Mouse (Mus musculus) G1E-ER4 (cell line): Measurements from ENCODE around the gene Selenov. TPM values are rescaled to one million over a fixed set of nuclear protein-coding genes. Genes with fewer than 3 reads are reported as not detected.

ENCODE experiments used
- GATA1 ChIP-seq: IDR thresholded peaks from one replicate; pipeline ENCODE4 v1.8.0; 2012; ENCODE audit warnings: low read length, inconsistent platforms
- polyA plus RNA-seq: library from polyadenylated mRNA; stranded (reverse); fragments of >175 nt; gene quantifications from 2 replicates; pipeline ENCODE4 v1.2.3, GENCODE M21; 2012

Selenov gene
- polyA plus RNA-seq, 1 experiment, result not detected

DNA sequence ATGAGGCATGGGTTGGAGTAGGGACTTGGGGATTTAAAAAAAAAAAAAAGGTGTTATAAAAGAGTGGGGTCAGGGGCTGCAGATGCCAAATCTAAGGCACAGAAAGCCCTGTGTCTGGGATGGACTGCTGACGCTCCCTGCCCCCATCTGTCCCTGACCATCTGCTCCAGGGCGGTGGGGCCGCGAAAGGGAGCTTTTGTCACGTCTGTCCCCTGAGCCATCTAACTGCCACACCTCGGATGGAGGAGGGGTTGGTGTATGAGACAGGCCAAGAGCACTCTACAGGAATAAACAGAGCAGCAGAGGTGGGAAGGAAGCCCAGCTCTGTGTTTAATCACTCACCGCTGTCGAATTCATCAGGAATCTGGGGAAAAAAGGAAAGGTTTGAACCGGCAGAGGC is 18.8 kb upstream of the Selenov start:
- TF ChIP-seq GATA1, result no peak

DNA sequence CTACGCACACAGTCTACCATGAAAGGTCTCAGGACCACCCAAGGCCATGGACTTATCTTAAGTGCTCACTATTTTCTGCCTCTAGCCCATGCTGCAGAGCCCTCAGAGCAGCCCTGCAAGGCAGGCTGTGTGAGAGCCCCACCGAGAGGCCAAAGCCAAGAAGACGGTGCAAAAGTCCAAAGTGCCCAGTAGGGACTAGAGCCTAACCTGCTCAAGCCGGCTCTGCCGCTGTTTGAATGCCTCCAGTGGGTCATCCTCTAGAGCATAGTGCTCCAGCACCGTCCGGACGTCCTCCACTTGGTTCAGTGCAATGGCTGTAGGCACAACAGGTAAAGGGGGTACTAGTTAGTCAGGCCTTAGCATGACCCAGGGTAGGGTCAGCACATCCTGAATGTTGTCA is 15.2 kb upstream of the Selenov start:
- no peak for TF ChIP-seq GATA1

DNA sequence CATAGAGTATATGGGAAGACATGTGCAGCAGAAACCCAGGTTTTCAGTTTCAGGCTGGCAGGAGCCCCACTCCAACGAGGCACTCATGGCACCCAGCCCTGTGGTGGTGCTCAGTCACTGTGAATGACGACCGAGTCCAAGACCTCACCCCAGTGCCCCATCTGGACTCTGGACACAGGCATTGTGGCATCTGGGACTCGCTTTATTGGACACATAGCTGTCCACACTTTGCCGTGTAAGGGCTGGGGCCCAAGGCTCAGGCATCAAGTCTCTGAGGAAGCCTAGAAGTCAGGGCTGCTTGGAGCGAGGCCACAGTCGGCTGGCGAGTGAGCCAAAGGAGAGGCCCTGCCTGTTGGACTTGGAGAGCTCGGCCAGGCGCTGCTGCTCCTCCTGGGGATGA is 14.7 kb upstream of the Selenov start:
- no peak for TF ChIP-seq GATA1

DNA sequence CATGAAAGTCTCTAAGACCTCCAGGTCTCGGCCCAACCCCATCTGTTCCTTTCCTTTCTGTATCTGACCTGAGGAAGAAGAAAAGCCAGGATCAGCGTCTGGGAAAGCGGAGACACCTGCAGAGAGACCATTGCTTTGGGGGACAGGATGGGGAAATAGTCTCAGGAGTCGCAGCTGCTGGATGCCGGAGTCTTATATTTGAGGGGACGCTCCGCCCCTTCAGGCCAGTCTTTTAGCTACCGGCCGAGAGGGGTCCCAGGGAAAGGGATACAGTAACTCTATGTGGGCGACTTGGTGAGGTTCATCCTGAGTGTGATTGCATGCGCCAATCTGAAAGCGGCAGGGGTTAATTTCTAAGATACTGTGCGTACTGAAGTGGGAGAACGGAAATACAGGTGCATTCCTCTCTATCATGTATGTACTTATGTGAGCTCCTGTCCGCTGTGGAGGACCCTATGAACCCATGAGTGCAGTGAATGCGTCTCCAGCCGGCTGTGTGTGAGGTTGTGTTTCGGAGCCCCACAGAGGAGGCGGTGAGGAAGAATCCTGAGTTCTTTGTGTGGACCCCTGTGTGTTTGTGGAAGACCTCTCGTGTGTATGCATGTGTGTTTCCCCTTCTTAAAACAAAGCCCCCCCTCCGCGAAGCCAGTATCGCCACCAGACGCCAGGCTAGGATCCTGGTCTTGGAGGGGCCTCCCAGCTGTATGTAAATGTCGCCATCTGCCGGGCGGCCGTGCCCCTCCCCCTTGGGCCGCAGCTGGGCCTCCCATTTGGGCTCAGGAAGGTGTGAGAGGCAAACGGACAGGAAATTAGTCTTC is 10.8 kb upstream of the Selenov start, which contains the start of gene Dll3:
TSS of gene Dll3 (minus strand) at position 623 of the 818 bp plus-strand sequence.
- TF ChIP-seq GATA1, result no peak

DNA sequence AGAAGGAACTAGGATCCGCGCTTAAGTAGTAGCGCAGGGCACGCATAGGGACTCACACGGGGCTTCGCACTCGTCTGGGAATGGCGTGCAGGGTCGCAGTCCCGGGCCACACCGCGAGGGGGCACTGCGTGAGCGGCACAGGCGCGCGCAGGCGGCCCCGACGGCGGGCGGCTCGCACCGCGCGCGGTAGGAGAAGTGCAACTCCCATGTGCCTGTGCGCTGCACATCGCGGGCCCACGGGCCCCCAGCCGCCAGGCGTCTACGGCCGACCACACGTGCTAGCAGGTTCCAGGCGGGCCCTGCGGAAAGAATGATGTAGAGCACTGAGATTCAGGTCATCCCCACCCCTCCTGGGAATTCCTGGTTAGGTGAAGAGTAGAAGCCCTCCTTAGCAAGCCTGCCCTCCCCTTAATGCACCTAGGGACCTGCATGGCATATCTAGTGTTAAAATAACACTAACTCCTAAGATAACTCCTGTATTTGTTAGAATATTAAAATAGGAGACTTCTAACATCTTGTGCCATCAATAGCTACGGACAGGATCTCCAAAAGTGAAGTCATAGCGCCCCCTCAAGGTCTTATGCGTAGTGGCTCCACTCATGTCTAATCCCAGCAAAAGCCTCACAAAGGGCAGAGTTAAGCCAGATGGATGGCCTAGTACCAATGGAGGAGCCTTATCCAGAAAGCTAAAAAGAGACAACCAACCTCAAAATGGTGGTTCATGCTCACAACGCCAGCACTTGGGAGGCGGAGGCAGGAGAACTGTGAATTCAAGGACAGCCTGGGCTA is 8.0 kb upstream of the Selenov start:
- no peak for TF ChIP-seq GATA1

DNA sequence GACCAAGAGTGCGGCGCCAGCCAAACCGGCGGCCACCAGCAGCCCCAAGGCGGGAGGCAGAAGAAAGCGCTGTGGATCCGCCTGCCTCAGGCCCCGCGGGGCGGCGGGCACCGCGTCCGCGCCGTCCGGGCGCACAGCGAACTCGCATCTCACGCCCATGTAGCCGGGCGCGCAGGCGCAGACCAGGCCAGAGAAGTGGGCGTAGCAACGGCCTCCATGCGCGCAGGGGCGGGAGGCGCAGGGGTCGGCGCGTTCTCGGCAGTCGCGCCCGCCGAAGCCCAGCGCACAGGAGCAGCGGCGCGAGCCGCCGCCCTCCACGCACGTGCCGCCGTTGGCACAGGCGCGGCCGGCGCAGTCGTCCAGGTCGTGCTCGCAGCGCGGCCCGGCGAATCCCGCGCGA is 3.5 kb upstream of the Selenov start:
- TF ChIP-seq GATA1, result no peak

DNA sequence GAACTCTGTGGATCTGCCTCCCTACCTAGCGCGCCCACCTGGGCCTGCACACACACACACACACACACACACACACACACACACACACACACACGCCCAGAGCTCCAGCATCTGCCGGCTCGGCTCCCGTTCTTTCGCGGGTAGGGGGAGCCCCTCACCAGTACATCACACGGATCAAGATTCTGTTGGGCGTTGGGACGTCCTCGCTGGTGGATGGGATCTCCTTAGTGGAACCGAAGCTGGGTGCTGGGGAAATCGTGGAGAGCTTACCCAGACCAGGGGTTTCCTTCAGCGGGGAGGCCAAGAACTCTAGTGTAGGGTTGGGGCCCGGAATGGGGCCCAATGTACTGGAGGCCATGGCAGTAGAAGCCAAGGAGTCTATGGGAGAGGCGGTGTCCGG is 821 bp downstream of the Selenov start:
- TF ChIP-seq GATA1, result no peak

DNA sequence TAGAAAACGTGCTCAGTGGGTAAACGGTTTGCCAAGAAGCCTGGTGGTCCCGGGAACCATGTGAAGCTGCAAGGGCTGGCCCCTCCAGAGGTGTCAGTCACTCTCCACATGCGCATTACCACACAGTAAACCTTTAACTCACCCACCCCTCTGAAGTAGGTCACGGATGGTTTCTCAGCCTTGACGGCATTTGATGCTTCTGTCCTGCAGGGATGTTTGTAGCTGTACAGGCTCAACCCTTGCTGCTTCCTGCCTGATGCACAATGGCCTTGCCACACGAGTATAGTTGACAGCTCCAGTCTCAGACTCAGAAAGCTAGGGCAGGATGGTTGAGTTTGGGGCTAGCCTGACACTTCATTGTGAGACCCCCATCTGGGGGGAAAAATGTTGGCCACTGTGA is 10.4 kb downstream of the Selenov start:
- TF ChIP-seq GATA1, result no peak

DNA sequence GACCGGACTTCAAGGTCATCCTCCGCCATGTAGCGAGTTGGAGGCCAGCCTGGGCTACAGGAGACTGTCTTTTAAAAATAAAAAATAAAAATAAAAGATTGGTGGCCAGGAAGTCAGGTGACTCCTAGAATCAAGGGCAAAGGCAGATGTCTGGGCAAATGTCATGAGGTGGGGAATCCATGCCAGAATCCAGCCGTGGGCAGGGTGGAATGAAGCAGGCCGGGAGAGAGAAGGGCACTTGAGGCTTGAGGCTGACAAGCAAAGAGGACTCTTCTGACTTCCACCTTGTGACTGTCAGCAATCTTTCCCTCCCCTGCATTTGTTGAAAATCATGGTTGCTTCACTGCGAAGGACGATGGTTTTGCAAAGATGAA is 12.7 kb downstream of the Selenov start:
- TF ChIP-seq GATA1, result no peak

DNA sequence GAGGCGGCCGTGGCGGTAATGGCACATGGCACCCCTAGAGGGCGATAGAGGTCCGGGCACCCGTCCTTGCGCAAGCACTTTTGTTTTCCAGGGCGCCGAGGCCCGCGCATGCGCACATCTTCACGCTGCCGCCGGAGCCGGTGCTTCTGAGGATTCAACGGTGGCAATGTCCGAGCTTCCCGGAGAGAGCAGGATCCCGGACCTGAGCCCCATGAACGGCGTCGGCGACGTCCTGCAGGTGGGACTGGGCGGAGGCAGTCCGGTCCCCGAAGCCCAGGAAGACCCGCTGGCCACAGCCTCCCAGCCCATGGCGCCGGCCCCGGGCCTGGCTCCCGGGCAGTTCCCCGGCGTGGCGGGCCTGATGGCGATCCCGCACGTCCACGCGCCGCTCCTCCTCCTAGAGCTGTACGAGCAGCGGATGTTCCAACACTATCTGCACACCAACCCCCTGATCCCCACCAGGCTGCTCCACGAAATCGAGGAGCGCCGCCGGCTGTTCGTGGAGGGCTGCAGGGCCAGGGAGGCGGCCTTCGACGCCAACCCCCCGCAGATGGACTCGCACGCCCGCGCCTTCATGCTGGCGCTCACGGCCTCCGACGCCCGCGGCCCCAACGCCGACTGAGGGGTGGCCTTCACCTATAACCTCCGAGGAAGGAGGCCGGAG is 13.2 kb downstream of the Selenov start, which contains the start of gene Eid2b:
TSS of gene Eid2b (plus strand) at position 125 of the 664 bp plus-strand sequence.
- no peak for TF ChIP-seq GATA1

DNA sequence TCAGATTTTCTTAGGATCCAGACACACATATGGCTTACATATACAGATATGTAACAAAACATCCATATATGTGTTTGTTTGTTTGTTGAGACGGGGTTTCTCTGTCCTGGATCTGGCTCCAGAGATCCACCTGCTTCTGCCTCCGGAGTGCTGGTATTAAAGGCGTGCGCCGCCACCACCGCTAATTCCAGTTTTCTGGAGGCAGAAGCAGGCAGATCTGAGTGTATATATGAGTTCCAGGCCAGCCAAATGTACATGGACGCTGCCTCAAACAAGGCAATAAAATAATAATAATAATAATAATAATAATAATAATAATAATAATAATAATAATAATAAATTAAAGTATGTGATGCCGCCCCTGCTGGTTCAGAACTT is 13.8 kb downstream of the Selenov start:
- no peak for TF ChIP-seq GATA1

DNA sequence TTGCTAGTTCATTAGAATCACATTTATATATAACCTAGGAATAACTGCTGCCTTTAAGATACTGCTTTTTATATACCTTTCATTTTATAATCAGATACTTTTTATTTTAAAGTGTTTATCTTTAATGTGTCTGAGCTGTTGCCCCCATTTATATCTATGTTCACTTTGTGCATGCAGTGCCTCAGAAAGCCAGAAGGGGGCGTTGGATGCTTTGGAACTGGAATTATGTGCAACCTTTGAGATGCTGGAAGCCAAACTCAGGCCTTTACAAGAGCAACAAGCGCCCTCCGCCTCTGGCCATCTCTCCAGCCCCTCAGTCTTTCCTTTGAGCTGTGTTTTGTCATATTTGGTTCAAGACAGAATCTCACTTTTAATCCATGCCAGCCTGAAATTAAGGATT is 19.2 kb downstream of the Selenov start:
- TF ChIP-seq GATA1, result no peak

DNA sequence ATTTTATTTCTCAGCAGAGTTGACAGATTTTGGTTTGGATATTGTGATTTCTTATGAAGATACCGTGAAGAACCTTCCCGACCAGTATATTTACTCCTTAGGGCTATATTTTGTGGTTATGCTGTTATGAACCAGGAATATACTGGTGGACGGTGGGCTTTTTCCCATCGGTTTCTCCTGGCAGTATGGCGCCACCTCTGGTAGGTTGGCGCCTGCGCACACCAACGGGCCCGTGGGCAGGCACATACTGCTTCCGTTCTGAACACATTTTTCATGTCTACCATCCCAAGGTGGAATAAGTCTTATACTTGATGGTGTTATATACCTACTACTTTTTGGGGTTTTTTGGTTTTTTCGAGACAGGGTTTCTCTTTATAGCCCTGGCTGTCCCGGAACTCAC is 21.6 kb downstream of the Selenov start:
- no peak for TF ChIP-seq GATA1

DNA sequence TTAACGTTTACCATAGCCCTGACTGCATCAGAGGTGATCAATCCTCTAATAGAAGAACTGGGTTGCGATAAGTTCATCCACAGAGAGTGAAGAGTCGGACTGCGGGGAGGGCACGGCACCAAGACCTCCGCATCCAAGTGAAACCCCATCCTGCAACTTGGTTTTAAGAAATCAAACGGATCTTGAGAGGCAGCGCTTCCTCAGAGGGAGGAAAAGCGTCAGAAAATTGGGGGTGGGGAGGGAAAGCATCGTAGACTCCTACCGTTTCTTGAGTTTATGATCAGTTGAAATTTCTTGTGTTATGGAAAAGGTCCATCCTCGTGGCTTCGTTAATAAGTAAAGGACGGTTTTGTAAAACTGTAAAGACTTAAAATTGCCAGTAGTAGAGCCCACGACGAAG is 22.4 kb downstream of the Selenov start:
- TF ChIP-seq GATA1, result no peak

DNA sequence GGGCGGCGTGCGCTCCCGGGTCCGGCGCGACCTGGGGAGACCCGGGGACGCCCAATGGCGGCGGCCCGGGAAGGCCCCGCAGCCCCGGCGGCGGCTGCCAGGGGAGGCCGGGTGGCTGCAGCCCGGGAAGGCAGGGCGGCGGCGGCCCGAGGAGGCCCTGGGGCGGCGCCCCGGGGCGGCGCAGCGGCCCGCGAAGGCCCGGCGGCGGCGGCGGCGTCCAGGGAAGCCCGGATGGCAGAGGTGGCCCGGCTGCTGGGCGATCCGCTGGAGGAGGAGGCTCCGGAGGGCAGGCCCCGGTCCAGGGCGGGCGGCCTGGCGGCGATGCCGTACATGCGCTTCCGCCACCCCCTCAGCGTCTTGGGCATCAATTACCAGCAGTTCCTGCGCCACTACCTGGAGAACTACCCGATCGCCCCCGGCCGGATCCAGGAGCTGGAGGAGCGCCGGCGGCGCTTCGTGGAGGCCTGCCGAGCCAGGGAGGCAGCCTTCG is 22.9 kb downstream of the Selenov start:
- no peak for TF ChIP-seq GATA1
